Mouse (Mus musculus) B cell, adult (primary cell): ENCODE results near the gene Tm9sf2. TPM values are rescaled to one million over a fixed set of nuclear protein-coding genes. Genes with fewer than 3 reads are reported as not detected.

ENCODE experiments used
- total RNA-seq: library from RNA; stranded (reverse); gene quantifications from 4 replicates; pipeline ENCODE4 v1.2.4, GENCODE M21; 2023; ENCODE audit not compliant: inconsistent age

Tm9sf2 gene
- total RNA-seq = 71.0 to 102 TPM (median 80.8 TPM) in 4 replicates

DNA sequence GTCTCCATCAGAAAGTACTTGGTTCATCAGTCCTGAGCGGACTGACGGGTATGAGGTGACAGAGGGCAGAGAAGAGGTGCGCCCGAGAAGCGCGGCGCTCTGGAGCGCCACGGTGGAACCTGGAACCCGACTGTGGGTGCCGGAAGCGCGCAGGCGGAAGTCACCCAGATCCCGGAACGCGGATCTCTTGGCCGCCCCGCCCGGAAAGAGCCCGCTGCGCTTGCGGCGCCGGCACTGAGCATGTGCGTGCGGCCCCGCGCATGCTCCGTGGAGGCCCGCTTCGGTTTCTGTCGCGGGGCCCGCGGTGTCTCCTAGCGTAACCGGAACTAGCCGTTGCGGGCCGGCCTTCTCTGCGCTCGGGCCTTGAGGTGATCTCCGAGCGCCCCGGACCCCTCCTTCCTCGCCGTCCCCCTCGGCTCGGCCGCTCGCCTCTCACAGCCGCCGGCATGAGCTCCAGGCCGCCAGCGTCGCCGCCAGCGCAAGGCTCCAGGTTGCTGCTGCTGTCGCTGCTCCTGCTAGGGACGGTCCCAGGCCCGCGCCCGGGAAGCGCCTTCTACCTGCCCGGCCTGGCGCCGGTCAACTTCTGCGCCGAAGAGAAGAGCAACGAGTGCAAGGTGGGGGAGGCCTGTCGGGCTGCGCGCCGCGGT is at the start of gene Tm9sf2:
Tm9sf2 (plus strand) TSS at position 217 of the 647 bp plus-strand sequence.

DNA sequence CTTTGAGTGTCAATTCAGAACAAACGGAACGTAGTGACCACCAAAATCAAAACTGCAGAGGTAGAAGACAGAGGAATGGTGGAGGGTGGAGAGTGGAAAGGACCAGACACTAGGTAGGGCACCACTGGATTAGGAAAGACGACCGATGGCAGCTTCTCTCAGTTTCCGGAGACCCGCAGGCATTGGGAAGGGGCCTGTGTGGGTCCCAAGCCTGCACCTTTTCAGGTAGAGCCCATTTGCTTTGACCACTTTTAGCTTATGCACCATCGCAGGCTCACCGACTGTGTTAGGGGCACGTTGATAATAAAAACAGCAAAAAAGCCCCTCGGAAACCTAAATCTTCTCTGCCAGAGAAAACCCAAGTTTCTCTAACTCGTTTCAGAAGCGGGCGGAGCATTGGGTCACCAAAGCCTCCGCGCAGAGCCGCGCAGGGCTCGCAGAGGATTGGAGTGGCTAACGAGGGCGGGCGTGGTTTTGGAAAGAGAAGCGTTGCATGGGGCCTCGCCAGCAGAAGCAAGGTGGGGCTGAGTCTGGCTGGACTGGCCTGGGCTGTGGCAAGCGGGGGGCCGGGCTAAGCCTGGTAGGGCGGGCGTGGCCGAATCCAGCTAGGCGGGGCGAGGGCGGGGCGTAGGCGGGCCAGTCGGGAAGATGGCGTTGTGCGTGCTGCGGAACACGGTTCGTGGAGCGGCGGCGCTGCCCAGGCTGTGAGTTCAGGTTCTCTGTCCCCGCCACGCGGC is 74.4 kb downstream of the Tm9sf2 start, which contains the start of gene Clybl:
Clybl (plus strand) TSS at position 627 of the 737 bp plus-strand sequence.

Other genes with a start within 250 kb of the Tm9sf2 start
- 49.2 to 55.7 TPM (median 51.8 TPM) in 4 replicates for gene Ubac2, start 228.4 kb upstream of the Tm9sf2 start, total RNA-seq
- gene Gpr18, start 191.3 kb upstream of the Tm9sf2 start, total RNA-seq = 121 to 134 TPM (median 129 TPM) in 4 replicates
- gene Gpr183, start 141.8 kb upstream of the Tm9sf2 start, total RNA-seq = 255 to 286 TPM (median 258 TPM) in 4 replicates
- gene Timm8a2, start 72.4 kb upstream of the Tm9sf2 start, total RNA-seq = 1.2 to 1.6 TPM (median 1.4 TPM) in 3 of 4 replicates, not detected in the other
- gene Clybl, start 74.7 kb downstream of the Tm9sf2 start, total RNA-seq = 4.3 to 6.3 TPM (median 5.3 TPM) in 4 replicates